Mouse (Mus musculus): Measurements from ENCODE around the gene Cygb.

GRCm38 (mm10) chr11:116651339-116651738 lies 2.8 kb downstream of the Cygb start:
- TF ChIP-seq CTCF (IDR thresholded peaks at IDR 0.05; ENCODE audit: low read depth) (no peak), EP300 (IDR thresholded peaks at IDR 0.05; ENCODE audit: low read depth) (no peak)

Measured in heart, postnatal 0 days (tissue).